Mouse (Mus musculus) myocyte (in vitro differentiated cells): ENCODE measurements around the gene Psmb11.

ENCODE experiments used
- CEBPB ChIP-seq: IDR thresholded peaks from 2 replicates; pipeline ENCODE4 v1.6.1; 2011; ENCODE audit warnings: mild to moderate bottlenecking, moderate library complexity; ENCODE audit not compliant: poor library complexity, insufficient read depth, severe bottlenecking
- E2F4 ChIP-seq: IDR thresholded peaks from one replicate; pipeline ENCODE4 v1.6.1; 2011; ENCODE audit warnings: mild to moderate bottlenecking, control low read depth, moderate library complexity; ENCODE audit not compliant: insufficient read depth
- MAX ChIP-seq: IDR thresholded peaks from one replicate; pipeline ENCODE4 v1.6.1; 2011; ENCODE audit warnings: low read depth, mild to moderate bottlenecking, control low read depth
- MYOD1 ChIP-seq, 3 experiments: IDR thresholded peaks; one replicate each; pipeline ENCODE4 v1.6.1; 2011; ENCODE audit warnings: control low read depth in 2 of 3, low read depth in 2 of 3, mild to moderate bottlenecking in 2 of 3, moderate library complexity in 1 of 3; ENCODE audit not compliant: insufficient read length in 2 of 3, control insufficient read depth in 1 of 3
- POLR2A ChIP-seq: IDR thresholded peaks from one replicate; pipeline ENCODE4 v1.6.1; 2011; ENCODE audit warnings: low read depth, mild to moderate bottlenecking, control low read depth, moderate library complexity; ENCODE audit not compliant: insufficient read length
- POLR2AphosphoS2 ChIP-seq: IDR thresholded peaks from one replicate; pipeline ENCODE4 v1.6.1; 2011; ENCODE audit warnings: low read depth, control low read depth; ENCODE audit not compliant: insufficient read length
- SRF ChIP-seq: IDR thresholded peaks from one replicate; pipeline ENCODE4 v1.6.1; 2011; ENCODE audit warnings: low read depth; ENCODE audit not compliant: control insufficient read depth, insufficient read length
- TCF12 ChIP-seq: IDR thresholded peaks from one replicate; pipeline ENCODE4 v1.6.1; 2011; ENCODE audit warnings: mild to moderate bottlenecking, control low read depth; ENCODE audit not compliant: poor library complexity, insufficient read depth, severe bottlenecking
- TCF3 ChIP-seq: IDR thresholded peaks from one replicate; pipeline ENCODE4 v1.6.1; 2011; ENCODE audit warnings: low read depth, control low read depth; ENCODE audit not compliant: insufficient read length
- USF1 ChIP-seq: IDR thresholded peaks from one replicate; pipeline ENCODE4 v1.6.1; 2011; ENCODE audit warnings: low read depth, mild to moderate bottlenecking, control low read depth, moderate library complexity

DNA sequence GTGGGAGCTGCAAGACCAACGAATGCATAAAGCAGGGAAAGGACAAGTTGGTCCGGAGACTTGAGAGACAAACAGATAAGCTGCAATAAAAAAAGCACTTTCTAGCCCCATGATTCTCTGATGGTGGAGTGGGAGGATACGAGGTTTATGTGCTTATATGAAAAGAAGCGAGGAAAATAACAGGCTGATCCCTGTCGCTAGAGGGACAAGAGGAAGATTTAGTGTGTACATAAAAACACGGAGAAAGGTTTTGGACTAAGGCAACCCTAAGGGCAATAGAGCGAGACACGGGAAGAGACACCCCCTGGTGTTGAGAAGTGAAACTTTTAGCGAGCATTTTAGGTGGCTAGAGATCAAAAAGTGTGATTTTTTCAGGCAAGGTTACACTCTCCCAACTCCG is 43.2 kb upstream of the Psmb11 start:
- TF ChIP-seq SRF (no peak), POLR2A (no peak), POLR2AphosphoS2 (no peak), CEBPB (no peak), MYOD1 (IDR thresholded peaks at IDR 0.05; ENCODE audit: control insufficient read depth in 1 of 3, insufficient read length in 2 of 3, low read depth in 2 of 3) (no peak), MAX (no peak), USF1 (no peak), TCF3 (no peak), E2F4 (no peak), TCF12 (no peak)
